Mouse (Mus musculus) spleen, postnatal 4 days (tissue): ENCODE data around the gene Aldh8a1.

ENCODE experiments used
- DNase-seq, 2 experiments: peaks; one replicate each; pipeline ENCODE4 v3.0.0; 2022; ENCODE audit warnings: low spot score in 2 of 2

The Aldh8a1 gene

GRCm38 (mm10) chr10:21376682-21377473 lies at the start of gene Aldh8a1:
Gene Aldh8a1, plus strand, starts transcription at chr10:21377291.
- no peak for DNase-seq

GRCm38 (mm10) chr10:21327605-21328135 lies 49.4 kb upstream of the Aldh8a1 start:
- DNase-seq = no peak

- peak in 1 of 2 experiments; percentile 44 for DNase-seq
Measured at GRCm38 (mm10) chr10:21334349-21335105, 42.6 kb upstream of the Aldh8a1 start.

- DNase-seq = peak in 1 of 2 experiments; percentile 52
Measured at GRCm38 (mm10) chr10:21335534-21335933, 41.6 kb upstream of the Aldh8a1 start.

- DNase-seq = peak; percentile 50 to 81
Measured at GRCm38 (mm10) chr10:21337191-21337590, 39.9 kb upstream of the Aldh8a1 start.

- no peak for DNase-seq
Measured at GRCm38 (mm10) chr10:21341706-21342105, 35.4 kb upstream of the Aldh8a1 start.

- DNase-seq = no peak
Measured at GRCm38 (mm10) chr10:21342331-21343005, 34.6 kb upstream of the Aldh8a1 start.

- DNase-seq = no peak
Measured at GRCm38 (mm10) chr10:21347332-21347731, 29.8 kb upstream of the Aldh8a1 start.

- no peak for DNase-seq
Measured at GRCm38 (mm10) chr10:21349449-21349848, 27.6 kb upstream of the Aldh8a1 start.

GRCm38 (mm10) chr10:21349946-21350345 lies 27.1 kb upstream of the Aldh8a1 start:
- no peak for DNase-seq

GRCm38 (mm10) chr10:21350531-21351515 lies 26.3 kb upstream of the Aldh8a1 start:
- no peak for DNase-seq

- DNase-seq = no peak
Measured at GRCm38 (mm10) chr10:21351766-21352165, 25.3 kb upstream of the Aldh8a1 start.

- DNase-seq = no peak
Measured at GRCm38 (mm10) chr10:21353890-21354289, 23.2 kb upstream of the Aldh8a1 start.

GRCm38 (mm10) chr10:21354506-21354905 lies 22.6 kb upstream of the Aldh8a1 start:
- no peak for DNase-seq

- DNase-seq = no peak
Measured at GRCm38 (mm10) chr10:21357986-21358385, 19.1 kb upstream of the Aldh8a1 start.

GRCm38 (mm10) chr10:21359086-21359485 lies 18.0 kb upstream of the Aldh8a1 start:
- no peak for DNase-seq

- no peak for DNase-seq
Measured at GRCm38 (mm10) chr10:21361871-21362270, 15.2 kb upstream of the Aldh8a1 start.

GRCm38 (mm10) chr10:21363297-21363696 lies 13.8 kb upstream of the Aldh8a1 start:
- no peak for DNase-seq

- no peak for DNase-seq
Measured at GRCm38 (mm10) chr10:21364946-21365345, 12.1 kb upstream of the Aldh8a1 start.

GRCm38 (mm10) chr10:21365897-21366296 lies 11.2 kb upstream of the Aldh8a1 start:
- no peak for DNase-seq

GRCm38 (mm10) chr10:21366471-21366870 lies 10.6 kb upstream of the Aldh8a1 start:
- no peak for DNase-seq
